Mouse (Mus musculus): ENCODE measurements at regions not wholly inside any gene's neighbourhood (a gene's known extent, or its start where the extent isn't known, plus 50 kb on each side); places are given as distances from the start of the nearest gene placed in this dataset.

DNA sequence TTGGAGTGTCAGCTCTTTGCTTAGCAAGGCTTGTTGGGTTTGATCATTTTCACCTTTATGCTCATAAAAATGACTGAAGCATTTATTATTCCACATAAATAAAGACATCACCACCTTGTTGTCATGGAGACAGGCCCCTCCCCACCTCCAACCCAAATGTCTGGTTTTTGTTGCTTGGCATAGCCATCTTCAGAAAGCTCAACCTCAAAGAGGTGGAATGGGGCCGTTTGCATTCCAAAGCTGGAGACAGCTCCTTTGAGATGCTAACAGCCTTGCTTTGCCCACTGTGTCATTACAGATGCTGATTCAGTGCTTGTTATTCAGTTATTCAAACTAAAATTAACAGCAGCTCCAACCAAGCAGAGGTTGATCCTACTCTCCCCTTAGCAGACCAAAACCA, 51.9 kb upstream of the Lgalsl start:
- DNase-seq (ENCODE audit: inconsistent age in 2 of 2, low spot score in 1 of 2): no peak

DNA sequence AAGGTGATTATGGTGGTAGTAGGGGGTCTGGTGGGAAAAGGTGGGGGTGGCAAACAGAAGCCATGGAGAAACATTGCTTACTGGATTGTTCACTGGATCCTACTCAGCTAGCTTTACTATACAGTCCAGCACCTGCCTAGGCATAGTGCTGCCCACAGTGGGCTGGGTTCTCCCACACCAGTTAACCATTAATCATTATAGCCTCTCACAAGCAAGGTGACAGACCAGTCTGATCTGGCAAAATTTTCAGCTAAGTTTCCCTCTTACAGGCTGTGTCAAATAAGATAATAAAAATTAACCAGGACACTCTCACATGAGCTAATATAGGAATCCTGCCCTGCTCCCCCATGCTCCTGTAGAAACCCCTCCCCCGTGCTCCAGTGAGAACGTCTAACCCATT, 53.1 kb upstream of the Lgalsl start:
- DNase-seq (ENCODE audit: inconsistent age in 2 of 2, low spot score in 1 of 2): no peak

DNA sequence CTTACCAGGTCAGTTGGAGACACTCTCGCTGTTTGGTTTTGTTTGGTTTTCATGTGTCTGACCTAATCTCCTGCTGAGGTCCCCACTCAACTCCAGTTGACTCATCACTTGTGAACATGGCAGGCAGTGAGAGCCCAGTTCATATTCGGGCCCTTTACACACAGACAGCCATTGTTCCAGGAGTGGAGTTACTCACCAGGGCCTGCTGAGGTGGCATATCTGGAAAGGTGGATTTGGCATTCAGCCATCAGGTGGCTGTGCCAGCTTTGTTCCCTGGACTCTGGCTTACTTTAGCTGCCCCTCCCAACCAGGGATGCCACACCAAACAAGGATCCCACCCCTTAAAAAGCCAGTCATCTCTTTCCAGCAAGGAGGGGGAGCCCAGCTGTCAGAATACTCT, 56.2 kb upstream of the Lgalsl start:
- DNase-seq (ENCODE audit: inconsistent age in 2 of 2, low spot score in 1 of 2): no peak

DNA sequence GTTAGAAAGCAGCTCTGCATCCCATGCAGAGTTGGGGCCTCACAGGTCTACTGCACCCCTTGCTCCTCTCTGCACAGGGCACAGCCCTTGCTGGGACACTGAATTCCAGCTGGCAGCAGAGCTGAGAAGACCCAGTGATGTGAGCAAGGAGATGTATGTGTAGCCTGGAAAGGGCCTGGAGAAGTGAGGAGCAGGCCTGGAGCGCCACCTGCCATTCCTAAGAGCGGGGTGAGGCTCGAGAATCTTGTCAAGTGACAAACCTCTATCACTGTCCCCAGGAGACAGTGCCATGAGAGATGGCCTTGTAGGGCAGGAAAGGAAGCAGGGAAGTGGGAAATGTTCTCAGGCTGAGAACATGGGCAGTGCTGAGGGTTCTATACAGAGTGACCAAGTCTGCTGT, 59.6 kb upstream of the Lgalsl start:
- DNase-seq (ENCODE audit: inconsistent age in 2 of 2, low spot score in 1 of 2): peak in 1 of 2 experiments; percentile 34

DNA sequence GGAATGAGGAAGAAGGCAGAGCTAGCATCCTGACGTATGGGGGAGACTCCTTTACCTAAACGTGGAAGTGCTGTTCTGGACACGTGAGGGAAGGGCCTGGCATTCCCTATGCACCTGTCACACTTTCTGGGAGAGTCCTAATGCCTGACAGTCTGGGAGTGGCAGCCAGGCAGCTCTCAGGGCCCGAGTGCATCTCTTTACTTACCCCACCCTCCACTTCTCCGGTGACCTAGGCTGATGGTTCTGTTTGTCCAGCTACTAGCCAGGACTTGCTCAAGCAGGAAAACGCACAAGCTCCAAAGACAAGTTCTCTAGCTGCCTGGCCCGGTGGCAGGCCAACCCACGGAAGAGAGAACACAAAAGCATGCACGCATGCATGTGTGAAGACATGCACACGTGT, 60.9 kb upstream of the Lgalsl start:
- no peak for DNase-seq (ENCODE audit: inconsistent age in 2 of 2, low spot score in 1 of 2)

DNA sequence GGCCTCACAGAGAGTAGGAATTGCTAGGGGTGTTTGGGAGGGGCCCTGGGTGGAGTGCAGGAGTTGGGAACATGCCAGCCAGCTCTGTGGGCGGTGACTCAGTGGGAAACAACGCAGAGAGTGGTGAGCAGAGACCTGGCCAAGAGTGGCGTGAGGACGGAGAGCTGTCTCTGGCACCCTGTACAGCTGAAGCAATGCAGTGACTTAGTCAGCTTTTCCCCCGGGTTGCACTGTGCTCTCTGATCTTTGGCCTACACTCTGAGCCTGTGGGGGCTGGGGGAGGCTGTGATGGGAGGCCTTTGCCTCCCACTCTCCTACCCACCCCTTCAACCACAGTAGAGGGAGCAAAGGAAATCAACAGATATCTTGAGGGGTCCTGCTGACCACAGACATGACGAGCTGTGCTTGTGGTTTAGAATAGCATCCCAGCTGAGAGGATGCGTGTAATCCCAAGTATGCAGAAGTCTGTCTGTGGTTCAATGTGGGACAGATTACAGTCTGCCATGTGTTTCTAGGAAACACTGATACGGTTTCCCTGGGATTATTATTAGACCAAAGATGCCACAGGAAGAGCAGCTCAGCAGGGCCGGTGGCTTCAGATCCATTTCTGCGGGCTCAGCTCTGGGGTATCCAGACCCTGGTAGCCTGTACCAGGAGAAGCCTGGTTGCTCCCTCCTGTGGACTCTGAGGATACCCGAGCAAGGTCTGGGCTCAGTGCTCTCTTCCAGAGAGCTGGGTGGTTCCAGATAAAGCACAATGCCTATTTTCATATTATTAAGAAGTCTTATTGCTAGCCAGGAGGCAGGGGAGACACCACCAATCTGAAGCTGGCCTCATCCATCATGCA, 65.6 kb upstream of the Lgalsl start:
- DNase-seq (ENCODE audit: inconsistent age in 2 of 2, low spot score in 1 of 2): peak; percentile 76 to 79

DNA sequence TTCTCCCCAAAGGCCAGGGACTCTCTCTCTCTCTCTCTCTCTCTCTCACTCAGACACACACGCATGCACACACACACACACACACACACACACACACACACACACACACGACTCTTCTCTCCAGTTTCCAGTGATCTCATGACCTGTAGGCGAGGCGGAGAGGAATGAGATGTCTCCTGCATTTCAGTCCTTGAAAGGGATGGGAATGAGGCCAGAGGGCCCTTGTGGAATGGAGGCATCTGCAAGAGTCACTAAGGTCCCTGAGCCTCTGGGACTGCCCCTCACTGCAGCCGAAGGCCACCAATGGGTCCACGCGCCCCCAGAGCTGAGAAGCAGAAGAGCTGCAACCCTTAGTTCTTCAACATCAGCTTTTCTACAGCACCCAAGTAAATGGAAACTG, 66.6 kb upstream of the Lgalsl start:
- peak in 1 of 2 experiments; percentile 52 for DNase-seq (ENCODE audit: inconsistent age in 2 of 2, low spot score in 1 of 2)

DNA sequence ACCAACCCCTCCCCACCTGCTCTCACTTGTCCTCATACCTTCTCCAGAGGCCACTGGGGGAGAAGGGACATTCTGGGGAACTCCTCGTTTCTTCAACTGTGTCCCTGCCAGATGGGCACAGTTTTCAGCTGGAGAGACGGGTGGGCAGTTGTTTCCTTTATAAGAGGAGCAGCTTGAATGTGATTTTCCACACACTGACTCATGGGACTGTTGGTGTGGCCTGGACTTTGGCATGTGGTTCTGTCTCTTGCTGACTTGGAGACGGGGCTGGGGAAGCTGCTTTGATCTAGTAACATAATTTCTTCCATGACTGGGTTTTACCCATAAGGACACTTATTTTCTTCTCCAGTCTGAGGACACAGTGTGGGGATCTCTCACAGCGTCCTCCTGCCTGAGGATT, 67.7 kb upstream of the Lgalsl start:
- peak in 1 of 2 experiments; percentile 28 for DNase-seq (ENCODE audit: inconsistent age in 2 of 2, low spot score in 1 of 2)

DNA sequence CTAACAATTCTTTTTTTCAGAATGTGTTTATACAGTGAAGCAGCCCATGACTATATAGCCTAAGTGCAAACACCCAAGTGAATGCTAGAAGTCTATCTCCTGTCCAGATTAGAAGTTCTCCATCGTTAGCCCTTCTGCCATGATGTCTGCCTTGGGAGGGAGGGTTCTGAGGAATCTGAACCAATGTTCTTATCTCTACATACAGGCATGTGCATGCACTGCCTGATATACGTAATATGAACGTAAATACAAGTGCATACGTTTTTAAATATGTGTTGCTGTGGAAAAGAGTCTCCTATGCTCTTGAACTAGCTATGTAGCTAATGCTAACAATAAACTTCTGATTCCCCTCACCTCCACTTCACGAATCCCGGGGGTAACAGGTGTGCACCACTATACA, 68.9 kb upstream of the Lgalsl start:
- DNase-seq (ENCODE audit: inconsistent age in 2 of 2, low spot score in 1 of 2): no peak

DNA sequence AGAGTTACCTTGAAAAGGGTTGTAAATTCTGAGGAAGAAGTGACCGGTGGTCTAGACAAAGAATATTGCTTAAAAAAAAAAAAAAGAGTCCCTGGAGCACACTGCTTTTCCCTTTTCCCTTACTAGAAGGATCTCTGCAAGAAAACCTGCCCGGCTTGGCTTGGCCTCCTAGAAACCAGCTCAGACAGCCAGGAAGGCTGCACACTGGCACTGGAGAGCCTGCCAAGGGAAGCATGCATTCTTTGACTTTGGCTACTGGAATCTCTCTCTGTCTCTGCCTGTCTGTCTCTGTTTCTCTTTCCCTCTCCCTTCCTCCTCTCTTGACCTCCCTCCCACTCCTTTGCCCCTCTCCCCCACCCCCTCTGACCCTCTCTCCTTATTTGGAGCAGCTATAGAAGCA, 71.1 kb upstream of the Lgalsl start:
- no peak for DNase-seq (ENCODE audit: inconsistent age in 2 of 2, low spot score in 1 of 2)

DNA sequence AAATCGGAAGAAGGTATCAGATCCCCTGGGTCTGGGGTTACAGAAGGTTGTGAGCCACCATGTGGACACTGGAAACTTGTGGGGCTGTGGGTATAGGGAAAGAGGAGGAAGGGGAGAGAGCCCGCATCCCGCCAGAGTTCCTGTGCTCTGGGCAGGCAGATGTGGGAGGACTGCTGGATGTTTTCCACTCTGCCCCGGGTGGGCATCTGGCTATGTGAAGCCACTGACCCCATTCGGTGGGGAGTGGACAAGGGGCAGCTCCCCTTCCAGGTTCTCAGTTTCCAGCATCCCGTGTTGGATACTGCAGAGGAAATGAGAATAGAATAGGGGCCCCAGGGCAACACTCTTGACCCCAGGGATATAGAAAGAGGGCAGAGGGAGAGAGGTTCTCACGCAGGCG, 72.1 kb upstream of the Lgalsl start:
- no peak for DNase-seq (ENCODE audit: inconsistent age in 2 of 2, low spot score in 1 of 2)

DNA sequence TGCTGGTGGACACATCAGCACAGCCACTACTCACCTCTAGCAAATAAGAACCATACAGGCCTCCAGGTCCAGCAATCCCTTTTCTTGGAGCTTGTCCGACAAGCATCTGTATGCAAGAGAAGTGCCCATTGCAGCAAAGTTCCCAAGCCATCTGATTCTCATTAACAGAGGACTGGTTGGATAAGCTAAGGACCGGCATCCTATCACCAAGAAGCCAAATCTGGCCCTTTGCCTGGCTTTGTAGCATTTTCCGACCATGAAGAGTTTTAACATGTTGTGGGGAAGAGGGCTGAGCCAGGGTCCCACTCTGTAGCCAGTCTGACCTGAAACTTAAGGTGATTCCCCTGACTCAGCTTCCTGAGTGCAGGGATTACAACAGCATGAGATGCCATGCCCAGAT, 77.1 kb upstream of the Lgalsl start:
- no peak for DNase-seq (ENCODE audit: inconsistent age in 2 of 2, low spot score in 1 of 2)

DNA sequence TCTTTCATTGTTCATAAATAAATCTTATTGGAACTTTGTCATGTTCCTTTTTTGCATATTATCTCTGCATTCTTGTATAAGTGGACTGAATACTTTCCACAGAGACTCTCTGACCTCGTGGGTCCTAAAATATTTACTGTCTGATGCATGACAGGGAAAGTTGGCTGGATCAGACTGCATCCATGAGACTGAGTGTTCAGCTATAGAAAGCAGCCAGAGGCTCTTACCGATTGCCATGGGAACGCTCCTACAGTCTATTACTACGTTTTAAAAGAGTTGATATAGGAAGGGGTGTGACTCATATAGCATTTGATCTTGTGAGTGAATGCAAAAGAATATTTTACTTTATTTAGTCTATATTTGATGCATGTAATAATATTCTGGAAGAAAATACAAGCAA, 77.6 kb upstream of the Lgalsl start:
- no peak for DNase-seq (ENCODE audit: inconsistent age in 2 of 2, low spot score in 1 of 2)

DNA sequence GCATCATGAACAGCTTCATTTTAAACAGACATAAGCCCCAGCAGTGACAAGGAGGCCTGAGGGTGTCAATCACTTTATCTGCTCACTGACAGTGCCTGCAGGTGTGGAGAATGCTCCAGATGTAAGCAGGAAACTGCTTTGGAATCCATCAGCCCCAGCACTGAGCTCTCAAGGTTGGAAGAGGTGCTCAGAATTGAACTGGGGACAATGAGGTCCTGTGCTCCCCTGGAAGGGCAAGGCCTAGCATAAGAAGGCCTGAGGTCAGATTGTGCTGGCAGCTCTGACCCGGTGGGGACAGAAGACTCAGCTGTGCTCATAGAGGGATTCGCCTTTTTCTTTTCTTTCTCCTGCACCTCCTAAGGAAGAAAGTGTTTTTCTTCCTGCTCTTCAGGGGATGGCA, 82.2 kb upstream of the Lgalsl start:
- DNase-seq (ENCODE audit: inconsistent age in 2 of 2, low spot score in 1 of 2): no peak

DNA sequence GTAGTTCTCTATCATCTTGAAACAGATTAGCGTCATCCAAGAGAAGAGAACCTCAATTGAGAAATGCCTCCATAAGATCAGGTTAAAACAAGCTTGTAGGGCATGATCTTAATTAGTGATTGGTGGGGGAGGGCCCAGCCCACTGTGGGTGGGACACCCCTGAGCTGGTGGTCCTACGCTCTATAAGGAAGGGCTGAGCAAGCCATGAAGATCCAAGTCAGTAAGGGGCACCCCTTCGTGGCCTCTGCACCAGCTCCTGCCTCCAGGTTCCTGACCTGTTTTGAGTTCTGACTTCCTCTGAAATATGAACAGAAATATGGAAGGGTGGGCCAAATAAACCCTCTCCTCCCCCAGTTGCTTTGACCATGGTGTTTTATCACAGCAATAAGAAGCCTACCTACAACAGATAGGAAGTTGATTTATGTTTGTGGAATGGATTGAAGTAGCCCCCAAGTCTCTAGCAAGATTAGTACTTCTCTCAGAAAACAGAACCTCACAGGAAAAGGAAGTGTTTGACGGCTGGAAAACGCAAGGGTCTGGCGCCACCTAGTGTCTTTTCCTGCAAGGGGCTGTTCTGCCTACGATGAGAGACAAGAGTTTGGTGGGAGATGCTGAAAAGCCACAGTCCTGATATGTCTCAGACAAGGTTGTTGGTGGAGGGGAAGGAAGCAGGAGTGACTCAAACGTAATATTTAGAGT, 82.9 kb upstream of the Lgalsl start:
- peak; percentile 82 to 94 for DNase-seq (ENCODE audit: inconsistent age in 2 of 2, low spot score in 1 of 2)

DNA sequence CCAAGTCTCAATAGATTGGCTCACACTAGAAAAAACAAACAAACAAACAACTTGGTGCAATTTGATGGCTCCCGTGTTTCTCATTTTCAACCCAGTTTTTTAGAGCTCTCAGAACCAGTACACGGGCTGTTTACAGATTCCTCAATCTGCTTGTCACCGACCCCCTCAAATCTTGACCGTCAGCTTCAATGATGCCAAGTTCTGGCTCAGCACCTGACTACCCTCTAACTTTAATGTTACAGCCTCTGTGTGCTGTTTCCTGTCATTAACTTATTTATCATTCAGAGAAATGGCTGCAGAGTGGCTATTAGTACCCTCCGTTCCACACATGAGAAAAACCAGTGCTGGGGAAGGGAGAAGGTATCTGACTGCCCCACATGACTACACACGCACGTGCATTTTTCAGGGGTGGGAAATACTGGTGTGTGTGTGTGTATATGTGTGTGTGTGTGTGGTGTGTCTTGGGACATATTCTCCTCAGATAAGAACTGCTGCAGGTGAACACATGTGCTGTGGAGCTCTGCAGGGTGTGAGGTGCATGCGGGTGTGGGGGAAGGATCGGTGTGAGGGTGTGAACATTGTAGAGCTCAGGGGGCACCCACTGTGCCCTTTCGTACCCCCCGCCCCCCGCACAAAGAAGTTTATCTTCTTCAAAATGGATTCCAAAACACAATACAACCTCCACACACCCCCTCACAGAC, 83.6 kb upstream of the Lgalsl start:
- no peak for DNase-seq (ENCODE audit: inconsistent age in 2 of 2, low spot score in 1 of 2)

DNA sequence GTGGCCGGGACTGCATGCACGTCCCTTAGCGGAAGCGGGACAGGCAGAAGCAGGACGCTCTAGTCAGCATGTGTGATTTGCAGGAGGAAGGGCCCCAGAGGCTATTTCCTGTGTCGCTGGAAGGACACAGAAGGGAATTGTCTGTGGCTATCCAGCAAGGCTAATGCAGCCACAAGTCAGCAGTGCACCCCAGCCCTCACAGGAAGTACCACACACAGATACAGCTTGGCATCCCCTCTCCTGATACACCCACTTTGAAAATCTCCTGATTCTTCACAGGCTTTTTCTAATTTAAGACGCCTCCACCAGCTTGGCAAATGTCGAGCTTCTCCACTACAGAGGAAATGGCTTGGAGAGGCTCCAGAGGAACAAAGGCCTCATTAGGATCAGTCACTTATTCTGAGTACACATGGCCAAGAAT, 84.3 kb upstream of the Lgalsl start:
- peak; percentile 68 to 83 for DNase-seq (ENCODE audit: inconsistent age in 2 of 2, low spot score in 1 of 2)

DNA sequence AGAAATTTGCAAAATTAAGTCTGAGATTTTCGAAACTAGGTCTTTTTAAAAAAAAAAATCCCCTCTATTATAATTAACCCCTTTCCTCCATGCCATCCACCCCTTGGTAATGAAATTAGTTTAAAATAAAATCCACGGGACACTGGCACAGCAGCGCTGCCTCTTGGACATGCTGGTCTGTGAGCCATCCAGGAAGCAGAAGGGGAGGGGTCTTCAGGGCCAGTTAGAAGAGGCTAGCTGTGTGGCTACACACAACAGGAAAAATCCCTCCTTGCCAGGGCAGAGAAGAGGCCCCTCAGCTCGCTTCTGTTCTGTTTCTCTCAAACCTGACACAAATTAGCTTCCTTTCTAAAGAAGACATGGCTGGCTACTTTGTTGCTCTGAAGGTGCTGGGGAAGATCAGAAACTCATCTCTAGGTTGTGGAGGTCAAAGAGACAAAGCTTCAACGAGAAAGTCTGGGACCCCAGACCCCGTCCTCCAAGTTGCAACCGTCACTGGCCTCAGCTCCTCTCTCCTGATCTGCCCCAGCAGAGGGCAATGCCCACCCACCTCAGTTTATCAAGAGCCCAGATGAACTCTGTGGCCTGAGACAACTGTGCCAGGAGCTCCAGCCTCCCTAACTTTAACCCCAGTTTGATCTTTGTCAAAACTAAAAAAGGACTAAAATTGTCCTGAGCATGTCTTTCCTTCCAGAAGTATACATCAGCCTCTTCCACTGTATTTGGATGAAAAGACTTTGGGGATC, 85.0 kb upstream of the Lgalsl start:
- DNase-seq (ENCODE audit: inconsistent age in 2 of 2, low spot score in 1 of 2): peak in 1 of 2 experiments; percentile 34

DNA sequence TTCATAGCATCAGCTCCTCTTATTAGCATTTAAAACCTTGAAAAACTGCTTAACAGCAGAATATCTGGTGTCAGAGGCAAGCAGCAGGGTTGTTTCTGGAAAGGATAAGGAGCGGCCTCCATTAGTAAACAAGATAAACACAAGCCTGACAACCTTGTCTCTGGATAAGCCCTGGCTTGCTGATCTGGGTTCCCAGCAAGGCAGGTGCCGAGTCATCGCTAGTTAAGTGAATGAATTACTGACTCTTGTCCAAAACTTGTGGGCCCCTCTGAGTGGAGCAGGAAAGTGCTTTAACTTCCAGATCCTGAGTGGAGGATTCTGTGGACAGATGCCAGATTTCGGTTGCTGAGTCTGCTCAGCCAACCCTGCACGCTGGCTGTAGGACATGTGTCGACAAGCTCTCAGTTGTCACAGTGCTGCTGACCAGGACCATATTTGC, 85.6 kb upstream of the Lgalsl start:
- DNase-seq (ENCODE audit: inconsistent age in 2 of 2, low spot score in 1 of 2): peak in 1 of 2 experiments; percentile 44

DNA sequence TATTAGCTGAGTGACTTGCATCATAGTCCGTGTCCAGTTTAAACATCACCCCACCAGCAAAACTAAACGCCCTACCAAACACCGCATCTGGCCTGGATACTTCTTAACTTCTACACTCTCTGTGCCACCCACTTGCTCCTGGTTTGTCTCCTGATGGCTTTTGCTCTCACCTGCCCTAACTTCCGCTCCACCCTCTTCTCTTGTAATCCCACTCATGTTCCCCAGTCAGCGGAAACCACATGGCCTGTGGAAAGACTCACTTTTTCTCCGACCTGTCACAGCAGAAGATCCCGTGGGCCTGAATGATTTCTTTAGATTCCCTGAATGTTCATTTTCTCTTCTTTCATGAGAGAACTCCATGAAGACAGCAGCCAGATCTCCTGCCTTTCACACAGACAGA, 86.1 kb upstream of the Lgalsl start:
- DNase-seq (ENCODE audit: inconsistent age in 2 of 2, low spot score in 1 of 2): no peak

DNA sequence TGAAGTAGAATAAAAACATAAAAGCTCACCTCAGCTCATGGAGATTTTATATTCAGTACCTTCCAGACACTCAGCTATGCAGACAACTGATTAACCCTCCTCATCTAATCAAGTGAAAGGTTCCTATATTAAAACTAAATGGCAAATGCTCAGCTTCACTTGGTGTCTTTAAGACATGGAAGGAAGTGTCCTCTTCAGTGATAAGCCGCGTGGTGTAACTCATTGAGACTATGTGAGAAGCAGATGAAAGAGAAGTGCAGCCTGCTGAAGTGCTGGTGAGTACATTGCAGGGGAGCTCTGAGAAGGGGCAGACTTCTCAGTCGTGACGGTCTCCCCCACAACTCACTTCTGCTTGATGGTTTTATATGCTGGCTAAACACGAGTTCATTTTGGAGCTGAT, 86.6 kb upstream of the Lgalsl start:
- DNase-seq (ENCODE audit: inconsistent age in 2 of 2, low spot score in 1 of 2): no peak

Data from adrenal gland, adult (tissue).